Comparison of ENCODE assay signal across 24 mouse cellular contexts in the genomic region with DNA sequence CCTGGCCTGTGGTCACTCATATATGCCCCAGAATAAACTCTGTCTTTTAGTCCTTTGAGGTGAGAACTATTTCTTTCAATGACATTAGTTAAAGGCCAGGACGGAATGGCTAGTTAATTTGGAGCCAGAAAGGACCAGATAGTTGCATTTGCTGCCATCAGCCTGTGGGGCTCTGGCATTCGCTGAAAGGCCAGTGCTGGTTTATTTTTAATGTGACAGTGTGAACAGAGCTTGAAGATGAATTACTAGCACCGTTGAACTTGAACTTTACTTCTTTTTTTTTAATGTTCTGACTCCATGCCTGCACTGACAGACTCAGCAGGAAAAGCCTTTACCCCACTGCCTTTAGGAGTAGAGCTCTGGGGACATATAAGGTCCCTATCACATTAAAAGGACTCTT. TPM values are rescaled to one million over a fixed set of nuclear protein-coding genes. Genes with fewer than 3 reads are reported as not detected.
"Had no signal": no experiment of that assay in that cellular context is flagged by ENCODE, and none has a peak within 500 bp of the region (broad histone marks: within the 10 kb centered on the region; RNA-seq: fewer than 3 reads in every experiment).

No protein-coding gene starts in this region.

- H3K27me3 ChIP-seq: limb, embryonic 12.5 days; limb, embryonic 15.5 days; midbrain, embryonic 12.5 days; midbrain, embryonic 15.5 days; neural tube, embryonic 12.5 days; neural tube, embryonic 15.5 days had no signal

- H3K27ac ChIP-seq: kidney, postnatal 0 days; limb, embryonic 12.5 days; limb, embryonic 15.5 days; liver, embryonic 14.5 days; macrophage; midbrain, embryonic 12.5 days; midbrain, embryonic 15.5 days; neural tube, embryonic 12.5 days; neural tube, embryonic 15.5 days; stomach, postnatal 0 days had no signal

- H3K9me3 ChIP-seq: limb, embryonic 12.5 days; limb, embryonic 15.5 days; midbrain, embryonic 12.5 days; midbrain, embryonic 15.5 days; neural tube, embryonic 12.5 days; neural tube, embryonic 15.5 days had no signal

- H3K4me3 ChIP-seq: limb, embryonic 12.5 days; limb, embryonic 15.5 days; midbrain, embryonic 12.5 days; midbrain, embryonic 15.5 days; neural tube, embryonic 12.5 days; neural tube, embryonic 15.5 days had no signal

- H3K9ac ChIP-seq: limb, embryonic 12.5 days; limb, embryonic 15.5 days; liver, embryonic 14.5 days; liver, postnatal 0 days; lung, embryonic 14.5 days; midbrain, embryonic 12.5 days; midbrain, embryonic 15.5 days; neural tube, embryonic 12.5 days; neural tube, embryonic 15.5 days had no signal

- H3K4me2 ChIP-seq: limb, embryonic 12.5 days; limb, embryonic 15.5 days; liver, embryonic 11.5 days; lung, embryonic 14.5 days; midbrain, embryonic 12.5 days; midbrain, embryonic 15.5 days; neural tube, embryonic 12.5 days; neural tube, embryonic 15.5 days had no signal

- DNase-seq: kidney, postnatal 4 days; left cerebral cortex, postnatal 4 days; liver, postnatal 0 days; lung, embryonic 14.5 days; right cerebral cortex, adult 18-20 months; right cerebral cortex, postnatal 14 days; right cerebral cortex, postnatal 4 days; thymus, adult 2 months; thymus, postnatal 14 days; thymus, postnatal 4 days had no signal

- H3K4me1 ChIP-seq: limb, embryonic 12.5 days; limb, embryonic 15.5 days; midbrain, embryonic 12.5 days; midbrain, embryonic 15.5 days; neural tube, embryonic 12.5 days; neural tube, embryonic 15.5 days had no signal

- ATAC-seq: liver, postnatal 0 days; lung, postnatal 0 days; midbrain, embryonic 15.5 days had no signal

- H3K36me3 ChIP-seq: limb, embryonic 12.5 days; limb, embryonic 15.5 days; midbrain, embryonic 12.5 days; midbrain, embryonic 15.5 days; neural tube, embryonic 12.5 days; neural tube, embryonic 15.5 days had no signal

RNA-seq across cellular contexts. Expression of a gene that starts 46.8 kb away (rescaled TPM):
- total RNA-seq: megakaryocyte, adult 5-6 weeks had no signal
- polyA plus RNA-seq: kidney, postnatal 0 days; limb, embryonic 12.5 days; liver, embryonic 11.5 days; liver, embryonic 14.5 days; liver, postnatal 0 days; lung, embryonic 14.5 days; lung, postnatal 0 days; macrophage; midbrain, embryonic 12.5 days; neural tube, embryonic 12.5 days; stomach, embryonic 14.5 days; stomach, postnatal 0 days; thymus, adult 2 months had no signal
